Mouse (Mus musculus): ENCODE measurements around the gene Ndufs3.

DNA sequence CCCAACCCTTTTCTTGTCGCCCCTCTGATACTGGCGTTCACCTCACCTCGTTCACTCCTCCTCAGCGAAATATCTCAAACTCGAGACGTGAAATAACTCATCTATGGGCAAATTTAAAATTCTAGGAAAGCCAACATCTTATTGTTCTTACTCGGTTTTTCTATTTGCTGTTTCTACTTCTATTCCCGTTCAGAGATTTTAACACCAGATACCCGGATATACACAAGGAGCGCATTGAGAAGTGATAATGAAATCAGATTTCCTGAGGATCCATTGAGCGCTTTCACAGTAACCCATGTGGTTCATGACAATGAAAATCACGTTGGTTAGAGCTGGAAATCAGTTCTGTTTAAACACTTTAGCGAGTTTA lies 57.0 kb downstream of the Ndufs3 start:
- no peak for TF ChIP-seq CHD2 (IDR thresholded peaks at IDR 0.05; ENCODE audit: low read depth, low read length)
- no peak for TF ChIP-seq ZNF384 (IDR thresholded peaks at IDR 0.05; ENCODE audit: low read depth, low read length)
- no peak for TF ChIP-seq HCFC1 (IDR thresholded peaks at IDR 0.05; ENCODE audit: borderline replicate concordance, insufficient read depth, low read length)
- TF ChIP-seq ZC3H11A (IDR thresholded peaks at IDR 0.05; ENCODE audit: borderline replicate concordance, low read depth, low read length), result no peak

All from ES-E14 (cell line).